Mouse (Mus musculus): ENCODE measurements around the gene Pigu. TPM values are rescaled to one million over a fixed set of nuclear protein-coding genes. Genes with fewer than 3 reads are reported as not detected.

Pigu gene
- total and polyA plus RNA-seq, 3 experiments: 19.6 to 41.5 (median 41.2) TPM

- DNase-seq: no peak
These were observed 10.5 kb upstream of the Pigu start for GRCm38 (mm10) chr2:155367635-155368284.

GRCm38 (mm10) chr2:155357686-155358399, 613 bp upstream of the Pigu start:
- no peak for DNase-seq

- no peak for DNase-seq
These were observed 2.8 kb downstream of the Pigu start for GRCm38 (mm10) chr2:155354402-155354801.

GRCm38 (mm10) chr2:155346670-155347069, 10.6 kb downstream of the Pigu start:
- DNase-seq: peak; percentile 54

- no peak for DNase-seq
These were observed 17.1 kb downstream of the Pigu start for GRCm38 (mm10) chr2:155340166-155340565.

- no peak for DNase-seq
These were observed 21.0 kb downstream of the Pigu start for GRCm38 (mm10) chr2:155336254-155336653.

- DNase-seq: peak; percentile 72
These were observed 22.0 kb downstream of the Pigu start for GRCm38 (mm10) chr2:155335231-155335630.

- peak; percentile 66 for DNase-seq
These were observed 23.8 kb downstream of the Pigu start for GRCm38 (mm10) chr2:155333421-155333820.

- no peak for DNase-seq
These were observed 25.9 kb downstream of the Pigu start for GRCm38 (mm10) chr2:155331351-155331750.

- peak; percentile 46 for DNase-seq
These were observed 26.4 kb downstream of the Pigu start for GRCm38 (mm10) chr2:155330811-155331210.

- DNase-seq: no peak
These were observed 27.5 kb downstream of the Pigu start for GRCm38 (mm10) chr2:155329707-155330106.

- no peak for DNase-seq
These were observed 28.3 kb downstream of the Pigu start for GRCm38 (mm10) chr2:155328906-155329305.

GRCm38 (mm10) chr2:155327906-155328305, 29.3 kb downstream of the Pigu start:
- peak; percentile 77 for DNase-seq

GRCm38 (mm10) chr2:155326001-155326400, 31.2 kb downstream of the Pigu start:
- peak; percentile 55 for DNase-seq

GRCm38 (mm10) chr2:155320596-155320995, 36.6 kb downstream of the Pigu start:
- peak; percentile 80 for DNase-seq

GRCm38 (mm10) chr2:155318618-155319017, 38.6 kb downstream of the Pigu start:
- DNase-seq: no peak

GRCm38 (mm10) chr2:155313671-155314070, 43.6 kb downstream of the Pigu start:
- no peak for DNase-seq

- DNase-seq: peak; percentile 91
These were observed 48.2 kb downstream of the Pigu start for GRCm38 (mm10) chr2:155308936-155309592.

GRCm38 (mm10) chr2:155299563-155299962, 57.7 kb downstream of the Pigu start:
- no peak for DNase-seq

GRCm38 (mm10) chr2:155295453-155295852, 61.8 kb downstream of the Pigu start:
- no peak for DNase-seq

GRCm38 (mm10) chr2:155293946-155294345, 63.3 kb downstream of the Pigu start:
- peak; percentile 80 for DNase-seq

- peak; percentile 89 for DNase-seq
These were observed 63.8 kb downstream of the Pigu start for GRCm38 (mm10) chr2:155293382-155293781.

GRCm38 (mm10) chr2:155290066-155290465, 67.2 kb downstream of the Pigu start:
- peak; percentile 49 for DNase-seq
